ENCODE assay signal across 8 mouse cellular contexts in the genomic region with DNA sequence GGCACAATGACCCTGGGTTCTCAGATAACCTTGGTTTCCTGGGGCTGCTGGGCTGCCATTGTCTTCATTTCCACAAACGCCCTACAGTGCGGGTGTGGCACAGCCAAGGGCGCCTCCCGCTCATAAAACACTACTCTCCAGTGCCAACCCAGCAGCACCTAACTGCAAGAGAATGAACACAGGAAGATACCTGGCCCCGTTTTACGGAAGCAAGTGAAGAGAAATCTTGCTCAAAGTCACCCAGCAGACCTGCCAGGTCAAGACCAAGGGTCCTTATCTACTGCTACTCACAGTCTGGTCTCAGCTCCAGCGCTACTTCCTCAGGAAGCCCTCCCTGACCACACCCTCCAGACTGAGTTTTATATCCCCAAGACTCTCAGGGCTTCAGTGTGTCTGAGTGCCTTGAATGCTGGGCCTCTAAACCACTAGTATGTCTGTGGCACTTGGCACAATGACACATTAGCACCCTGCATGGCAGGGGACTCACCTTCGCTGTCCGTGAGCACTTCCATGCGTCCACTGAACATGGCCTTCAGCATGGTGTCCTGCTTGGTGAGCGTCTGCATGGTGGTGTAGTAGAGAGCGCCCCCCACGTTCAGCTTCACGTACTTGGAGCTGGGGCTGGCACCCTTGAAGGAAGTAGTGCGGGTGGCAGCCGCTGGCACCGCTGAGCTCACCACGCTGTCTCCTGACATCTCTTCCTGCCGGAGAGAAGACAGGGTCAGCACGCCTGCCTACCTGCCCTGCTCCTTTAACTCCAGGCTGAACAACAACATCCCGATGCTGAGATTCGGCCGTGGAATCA. TPM values are rescaled to one million over a fixed set of nuclear protein-coding genes. Genes with fewer than 3 reads are reported as not detected.
DNase-seq lines count a peak whose midpoint lies in the region; ATAC-seq and TF ChIP-seq lines count a peak whose summit lies in the region.
"Had no signal": no experiment of that assay in that cellular context is flagged by ENCODE, and none has a peak within 500 bp of the region (broad histone marks: within the 10 kb centered on the region; RNA-seq: fewer than 3 reads in every experiment).

No protein-coding gene starts in this region.

- H3K4me3 ChIP-seq in liver, embryonic 11.5 days (ENCODE audit: low read depth, low read length): no peak overlapping the region
- no peak overlapping the region for H3K4me3 ChIP-seq in myocyte
- no peak overlapping the region for H3K4me3 ChIP-seq in forebrain, embryonic 10.5 days
- H3K4me3 ChIP-seq in forebrain, embryonic 15.5 days: no peak overlapping the region
- H3K4me3 ChIP-seq: midbrain, embryonic 12.5 days had no signal

- no peak overlapping the region for H3K9ac ChIP-seq in liver, embryonic 11.5 days (ENCODE audit: low read depth, low read length)
- no peak overlapping the region for H3K9ac ChIP-seq in forebrain, embryonic 15.5 days (replicated peaks)
- H3K9ac ChIP-seq: midbrain, embryonic 12.5 days had no signal

- H3K36me3 ChIP-seq in liver, embryonic 11.5 days (ENCODE audit: control insufficient read depth, insufficient read depth, low read length): peaks cover 24% of the 10 kb centered on the region
- H3K36me3 ChIP-seq in myocyte (ENCODE audit: control insufficient read depth, insufficient read depth): peaks cover 6% of the 10 kb centered on the region
- H3K36me3 ChIP-seq in forebrain, embryonic 10.5 days (replicated peaks): peaks cover 71% of the 10 kb centered on the region
- H3K36me3 ChIP-seq in forebrain, embryonic 15.5 days: peaks cover 42% of the 10 kb centered on the region

- WGBS in liver, embryonic 11.5 days: 50% methylated on average over 23 of the region's 23 CpGs
- 92% methylated on average over 23 of the region's 23 CpGs for WGBS in forebrain, embryonic 10.5 days
- WGBS in forebrain, embryonic 15.5 days: 91% methylated on average over 23 of the region's 23 CpGs

- TF ChIP-seq POLR2A in myocyte (IDR thresholded peaks at IDR 0.05; ENCODE audit: insufficient read length, low read depth): peak; percentile 28

- H3K27me3 ChIP-seq in liver, embryonic 11.5 days (replicated peaks; ENCODE audit: control insufficient read depth, insufficient read depth, low read length): no peaks in the 10 kb centered on the region
- H3K27me3 ChIP-seq in myocyte (ENCODE audit: control insufficient read depth, insufficient read depth, insufficient read length): no peaks in the 10 kb centered on the region
- no peaks in the 10 kb centered on the region for H3K27me3 ChIP-seq in forebrain, embryonic 10.5 days (ENCODE audit: poor library complexity, severe bottlenecking)
- no peaks in the 10 kb centered on the region for H3K27me3 ChIP-seq in forebrain, embryonic 15.5 days
- H3K27me3 ChIP-seq: midbrain, embryonic 12.5 days had no signal

- H3ac ChIP-seq in myocyte (ENCODE audit: control insufficient read depth, insufficient read length): no peak overlapping the region

- DNase-seq in heart, adult 9 months (ENCODE audit: low spot score in 2 of 2): peak; percentile 47 to 71
- no peak for DNase-seq in liver, embryonic 11.5 days (ENCODE audit: low spot score)
- DNase-seq in right cerebral cortex, adult 18-20 months: no peak
- DNase-seq in forebrain, embryonic 10.5 days (ENCODE audit: extremely low spot score, low spot score): no peak

- peak overlapping the region; percentile 52 for H3K4me2 ChIP-seq in liver, embryonic 11.5 days
- no peak overlapping the region for H3K4me2 ChIP-seq in myocyte (ENCODE audit: low read depth)
- H3K4me2 ChIP-seq in forebrain, embryonic 15.5 days (replicated peaks): no peak overlapping the region
- H3K4me2 ChIP-seq: midbrain, embryonic 12.5 days had no signal

- H3K4me1 ChIP-seq in liver, embryonic 11.5 days (replicated peaks; ENCODE audit: control insufficient read depth, insufficient read depth, low read length): peaks cover 96% of the 10 kb centered on the region
- peaks cover 78% of the 10 kb centered on the region for H3K4me1 ChIP-seq in forebrain, embryonic 10.5 days
- H3K4me1 ChIP-seq in forebrain, embryonic 15.5 days: peaks cover 37% of the 10 kb centered on the region

- H3K9me3 ChIP-seq in liver, embryonic 11.5 days (ENCODE audit: control insufficient read depth, low read length): no peaks in the 10 kb centered on the region
- H3K9me3 ChIP-seq in forebrain, embryonic 10.5 days: no peaks in the 10 kb centered on the region
- no peaks in the 10 kb centered on the region for H3K9me3 ChIP-seq in forebrain, embryonic 15.5 days
- H3K9me3 ChIP-seq: midbrain, embryonic 12.5 days had no signal

- peaks cover 83% of the 10 kb centered on the region for H3K79me2 ChIP-seq in myocyte (ENCODE audit: control insufficient read depth, insufficient read depth)

- H3K27ac ChIP-seq in liver, embryonic 11.5 days (ENCODE audit: low read depth, low read length): peak overlapping the region; percentile 5; the same call in 1 of the 2 replicates
- no peak overlapping the region for H3K27ac ChIP-seq in forebrain, embryonic 10.5 days
- H3K27ac ChIP-seq in forebrain, embryonic 15.5 days (replicated peaks): no peak overlapping the region
- H3K27ac ChIP-seq: midbrain, embryonic 12.5 days had no signal

- ATAC-seq in common myeloid progenitor, adult 5-6 weeks (replicated peaks; ENCODE audit: low read depth, poor library complexity, severe bottlenecking): peak; percentile 66
- peak; percentile 67 for ATAC-seq in liver, embryonic 11.5 days (replicated peaks; ENCODE audit: low FRiP score)
- no peak for ATAC-seq in forebrain, embryonic 15.5 days (replicated peaks)

TF ChIP-seq in myocyte, 11 proteins besides CTCF, POLR2A, EP300 and RAD21:
- TF ChIP-seq E2F4 (IDR thresholded peaks at IDR 0.05; ENCODE audit: insufficient read depth) (no peak), TCF3 (IDR thresholded peaks at IDR 0.05; ENCODE audit: insufficient read length, low read depth) (no peak), MYOD1 (IDR thresholded peaks at IDR 0.05; ENCODE audit: control insufficient read depth in 1 of 3, insufficient read length in 2 of 3, low read depth in 2 of 3) (no peak), REST (IDR thresholded peaks at IDR 0.05; ENCODE audit: insufficient read depth, insufficient read length) (no peak), CEBPB (IDR thresholded peaks at IDR 0.05; ENCODE audit: insufficient read depth, poor library complexity, severe bottlenecking) (no peak), USF1 (IDR thresholded peaks at IDR 0.05; ENCODE audit: low read depth) (no peak), TCF12 (IDR thresholded peaks at IDR 0.05; ENCODE audit: insufficient read depth, poor library complexity, severe bottlenecking) (no peak), POLR2AphosphoS2 (IDR thresholded peaks at IDR 0.05; ENCODE audit: insufficient read length, low read depth) (no peak), MYOG (IDR thresholded peaks at IDR 0.05; ENCODE audit: control insufficient read depth in 1 of 3, insufficient read depth in 1 of 3, insufficient read length in 2 of 3, low read depth in 2 of 3) (no peak), SRF (IDR thresholded peaks at IDR 0.05; ENCODE audit: control insufficient read depth, insufficient read length, low read depth) (no peak)

RNA-seq across cellular contexts. Expression of a gene that starts 5.7 kb away (rescaled TPM):
- total RNA-seq in common myeloid progenitor, adult 5-6 weeks (2017): 51.3 and 57.5 TPM in 2 replicates
- polyA plus RNA-seq in liver, embryonic 11.5 days (2014; fragmentation: Nextera tagmentation; extraction: Ambion mirVana): 59.1 and 64.1 TPM in 2 replicates
- 84.1 TPM for polyA plus RNA-seq in myocyte (2012; fragmentation: generic; extraction: Trizol)
- polyA plus RNA-seq in forebrain, embryonic 10.5 days (2016; fragmentation: Nextera tagmentation; extraction: Ambion mirVana): 87.2 and 90.2 TPM in 2 replicates
- polyA plus RNA-seq in forebrain, embryonic 15.5 days (2015; fragmentation: Nextera tagmentation; extraction: Ambion mirVana): 85.7 and 89.3 TPM in 2 replicates

RNA-seq across cellular contexts. Expression of a gene that starts 5.8 kb away (rescaled TPM):
- total RNA-seq in common myeloid progenitor, adult 5-6 weeks (2017): 15.9 and 25.2 TPM in 2 replicates
- polyA plus RNA-seq in liver, embryonic 11.5 days (2014; fragmentation: Nextera tagmentation; extraction: Ambion mirVana): 41.1 and 41.4 TPM in 2 replicates
- polyA plus RNA-seq in myocyte (2012; fragmentation: generic; extraction: Trizol): 56.0 TPM
- polyA plus RNA-seq in forebrain, embryonic 10.5 days (2016; fragmentation: Nextera tagmentation; extraction: Ambion mirVana): 49.4 and 51.3 TPM in 2 replicates
- polyA plus RNA-seq in forebrain, embryonic 15.5 days (2015; fragmentation: Nextera tagmentation; extraction: Ambion mirVana): 40.9 and 41.3 TPM in 2 replicates

Comparison
In these comparisons a context has a peak if more than half of its experiments do, and no peak if none do; other contexts are left out.
1. DNase-seq: peak in heart, adult 9 months (2 of 2); none in liver, embryonic 11.5 days (single experiment), right cerebral cortex, adult 18-20 months (single experiment) and forebrain, embryonic 10.5 days (single experiment).